Mouse (Mus musculus) C2C12 (cell line): ENCODE measurements at regions not wholly inside any gene's neighbourhood (a gene's known extent, or its start where the extent isn't known, plus 50 kb on each side); places are given as distances from the start of the nearest gene placed in this dataset.

Source experiments
- H3K27me3 ChIP-seq: one replicate; pipeline ENCODE4 v1.6.1; 2011; ENCODE audit not compliant: control insufficient read depth, insufficient read depth, insufficient read length
- H3K36me3 ChIP-seq: one replicate; pipeline ENCODE4 v1.6.1; 2011; ENCODE audit not compliant: control insufficient read depth, insufficient read depth
- H3K4me3 ChIP-seq: one replicate; pipeline ENCODE4 v1.5.1; 2011; ENCODE audit warnings: mild to moderate bottlenecking, control low read depth; ENCODE audit not compliant: poor library complexity, insufficient read depth, severe bottlenecking
- H3K79me2 ChIP-seq: one replicate; pipeline ENCODE4 v1.6.1; 2011; ENCODE audit not compliant: control insufficient read depth, insufficient read depth
- H3K79me3 ChIP-seq: one replicate; pipeline ENCODE4 v1.6.1; 2011; ENCODE audit warnings: low read depth, control low read depth
- H3ac ChIP-seq: one replicate; pipeline ENCODE3; 2011; ENCODE audit warnings: low read depth; ENCODE audit not compliant: control insufficient read depth, insufficient read length
- CEBPB ChIP-seq: IDR thresholded peaks from one replicate; pipeline ENCODE4 v1.6.1; 2011; ENCODE audit warnings: low read depth, mild to moderate bottlenecking, control low read depth, moderate library complexity
- CTCF ChIP-seq: IDR thresholded peaks from one replicate; pipeline ENCODE4 v1.5.1; 2011; ENCODE audit not compliant: control insufficient read depth, insufficient read depth, insufficient read length
- FOSL1 ChIP-seq: IDR thresholded peaks from one replicate; pipeline ENCODE4 v1.8.0; 2011; ENCODE audit warnings: mild to moderate bottlenecking, low read length; ENCODE audit not compliant: poor library complexity, insufficient read depth, severe bottlenecking
- MAX ChIP-seq: IDR thresholded peaks from one replicate; pipeline ENCODE4 v1.6.1; 2011; ENCODE audit warnings: mild to moderate bottlenecking, control low read depth
- MYOD1 ChIP-seq: IDR thresholded peaks from one replicate; pipeline ENCODE4 v1.6.1; 2011; ENCODE audit warnings: low read depth; ENCODE audit not compliant: control insufficient read depth, insufficient read length
- MYOG ChIP-seq: IDR thresholded peaks from one replicate; pipeline ENCODE4 v1.6.1; 2011; ENCODE audit not compliant: control insufficient read depth, insufficient read length; ENCODE audit errors: extremely low read depth
- USF1 ChIP-seq: IDR thresholded peaks from one replicate; pipeline ENCODE4 v1.6.1; 2011; ENCODE audit warnings: low read depth, mild to moderate bottlenecking, control low read depth, moderate library complexity

- H3ac ChIP-seq: no peak overlapping the region
- no peak for TF ChIP-seq FOSL1
- TF ChIP-seq USF1: no peak
- TF ChIP-seq CTCF: no peak
- TF ChIP-seq MYOD1: no peak
- no peak for TF ChIP-seq MAX
- TF ChIP-seq MYOG: no peak
- TF ChIP-seq CEBPB: no peak
- H3K4me3 ChIP-seq: no peak overlapping the region
- H3K79me3 ChIP-seq: no peaks in the 10 kb centered on the region
- no peaks in the 10 kb centered on the region for H3K79me2 ChIP-seq
- no peaks in the 10 kb centered on the region for H3K36me3 ChIP-seq
- H3K27me3 ChIP-seq: no peaks in the 10 kb centered on the region
Observed at GRCm38 (mm10) chr17:51362271-51362670, 183.1 kb upstream of the Tbc1d5 start.

- Histone ChIP-seq H3K79me3 (no peaks in the 10 kb centered on the region), H3ac (no peak overlapping the region), H3K36me3 (no peaks in the 10 kb centered on the region), H3K27me3 (no peaks in the 10 kb centered on the region), H3K79me2 (no peaks in the 10 kb centered on the region), H3K4me3 (no peak overlapping the region)
- TF ChIP-seq USF1 (no peak), MYOG (no peak), CTCF (no peak), CEBPB (no peak), MYOD1 (no peak), MAX (no peak), FOSL1 (no peak)
Observed at GRCm38 (mm10) chr17:51358362-51358739, 179.2 kb upstream of the Tbc1d5 start.

DNA sequence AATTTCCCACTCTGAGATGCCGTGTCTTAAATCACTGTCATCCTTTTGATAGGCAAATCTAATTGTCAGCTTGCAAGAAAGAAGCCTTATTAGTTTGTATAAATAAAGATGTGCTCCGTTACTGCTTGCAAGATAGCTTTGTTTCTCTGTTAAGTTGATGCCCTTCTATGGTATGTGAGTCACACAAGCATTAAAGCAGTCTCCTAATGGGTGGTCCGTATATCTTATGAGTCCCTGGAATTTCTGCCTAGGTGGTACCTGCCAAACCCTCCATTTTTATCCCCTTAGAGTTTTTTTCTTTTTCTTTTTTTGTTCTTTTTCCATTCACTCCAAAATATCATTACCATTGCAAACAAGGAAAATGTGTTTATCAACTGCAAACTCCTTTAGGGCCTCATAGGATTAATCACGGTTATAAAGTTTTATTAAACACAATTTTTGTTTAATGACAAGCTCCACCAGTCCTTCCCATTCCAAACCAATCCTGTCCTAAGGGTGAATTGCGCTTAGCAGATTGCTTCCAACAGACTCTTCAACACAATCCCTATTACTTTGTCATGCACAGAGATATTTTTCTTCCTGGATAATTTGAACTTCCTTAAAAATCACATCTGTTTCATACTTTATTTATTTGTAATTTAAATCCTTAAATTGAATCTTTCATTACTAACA, 178.7 kb upstream of the Tbc1d5 start:
- TF ChIP-seq MYOD1 (no peak), MYOG (no peak)
- H3K79me3 ChIP-seq: no peaks in the 10 kb centered on the region

DNA sequence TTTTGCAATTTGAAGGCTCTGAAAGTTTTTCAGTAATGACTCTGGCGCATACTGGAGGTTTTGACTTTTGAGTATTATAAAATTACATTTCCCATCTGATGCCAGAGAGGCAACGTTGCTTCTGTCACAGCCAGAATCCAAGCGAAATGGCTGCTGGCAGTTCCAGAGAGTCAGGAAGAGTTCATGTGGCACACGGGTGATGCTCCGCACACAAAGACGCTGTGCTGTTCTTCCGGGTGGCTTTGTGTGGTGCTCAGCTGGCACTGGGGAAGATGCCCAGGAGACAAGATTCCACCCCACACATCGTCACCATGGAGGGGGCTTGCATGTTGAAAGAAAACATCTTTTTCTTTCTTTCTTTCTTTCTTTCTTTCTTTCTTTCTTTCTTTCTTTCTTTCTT, 177.3 kb upstream of the Tbc1d5 start:
- H3K27me3 ChIP-seq: no peaks in the 10 kb centered on the region
- H3ac ChIP-seq: no peak overlapping the region
- H3K79me2 ChIP-seq: no peaks in the 10 kb centered on the region
- no peaks in the 10 kb centered on the region for H3K36me3 ChIP-seq
- TF ChIP-seq MYOG (no peak), CEBPB (no peak), MYOD1 (no peak), MAX (no peak)
- no peaks in the 10 kb centered on the region for H3K79me3 ChIP-seq
- no peak overlapping the region for H3K4me3 ChIP-seq

More for the DNA sequence above, 178.7 kb upstream of the Tbc1d5 start:
- H3ac ChIP-seq: no peak overlapping the region
- no peak overlapping the region for H3K4me3 ChIP-seq
- H3K27me3 ChIP-seq: no peaks in the 10 kb centered on the region
- H3K36me3 ChIP-seq: no peaks in the 10 kb centered on the region
- H3K79me2 ChIP-seq: no peaks in the 10 kb centered on the region

GRCm38 (mm10) chr17:51321868-51322267, 142.7 kb upstream of the Tbc1d5 start:
- H3K79me3 ChIP-seq: no peaks in the 10 kb centered on the region
- H3K79me2 ChIP-seq: no peaks in the 10 kb centered on the region
- no peaks in the 10 kb centered on the region for H3K36me3 ChIP-seq
- TF ChIP-seq MYOG (no peak), USF1 (no peak), MYOD1 (no peak)
- H3K4me3 ChIP-seq: no peak overlapping the region
- H3ac ChIP-seq: no peak overlapping the region
- no peaks in the 10 kb centered on the region for H3K27me3 ChIP-seq

GRCm38 (mm10) chr17:51321025-51321424, 141.9 kb upstream of the Tbc1d5 start:
- Histone ChIP-seq H3K27me3 (no peaks in the 10 kb centered on the region), H3K36me3 (no peaks in the 10 kb centered on the region), H3K79me3 (no peaks in the 10 kb centered on the region), H3K4me3 (no peak overlapping the region), H3K79me2 (no peaks in the 10 kb centered on the region), H3ac (no peak overlapping the region)
- no peak for TF ChIP-seq CEBPB
- no peak for TF ChIP-seq MAX

DNA sequence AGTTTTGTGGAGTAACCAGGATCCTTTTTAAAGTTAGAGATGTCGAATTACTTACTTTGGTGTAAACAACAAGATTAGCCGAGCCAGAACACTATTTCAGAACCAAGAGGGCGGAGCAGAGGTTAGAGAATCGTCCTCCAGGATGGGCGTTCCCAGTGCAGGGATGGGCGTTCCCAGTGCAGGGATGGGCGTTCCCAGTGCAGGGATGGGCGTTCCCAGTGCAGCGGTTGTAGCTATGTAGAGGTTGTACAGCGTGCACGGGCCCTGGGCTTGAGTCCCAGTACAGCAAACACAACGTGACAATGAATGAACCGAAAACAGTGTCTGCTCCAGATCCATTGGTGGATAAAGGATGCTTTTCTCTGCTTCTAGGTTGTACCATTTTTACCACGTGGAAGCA, 125.8 kb upstream of the Tbc1d5 start:
- Histone ChIP-seq H3K36me3 (no peaks in the 10 kb centered on the region), H3K27me3 (no peaks in the 10 kb centered on the region), H3K79me2 (no peaks in the 10 kb centered on the region), H3K4me3 (no peak overlapping the region), H3K79me3 (no peaks in the 10 kb centered on the region), H3ac (no peak overlapping the region)
- TF ChIP-seq FOSL1 (no peak), USF1 (no peak), MAX (no peak), MYOD1 (no peak), MYOG (no peak), CEBPB (no peak), CTCF (no peak)
